Mouse (Mus musculus): ENCODE measurements around the gene Rmi2. TPM values are rescaled to one million over a fixed set of nuclear protein-coding genes. Genes with fewer than 3 reads are reported as not detected.

The Rmi2 gene
- total and polyA plus RNA-seq, 2 experiments from 2014 or later, result 0.35 to 0.76 TPM

GRCm38 (mm10) chr16:10813726-10814125 lies 21.1 kb upstream of the Rmi2 start:
- no peak overlapping the region for H3K27ac ChIP-seq (ENCODE audit: low read depth, low read length)
- 74% methylated on average over 4 of the region's 4 CpGs for WGBS
- ATAC-seq (no peak), DNase-seq (no peak)
- H3K4me3 ChIP-seq (ENCODE audit: low read depth, low read length), result no peak overlapping the region
- no peaks in the 10 kb centered on the region for H3K27me3 ChIP-seq (ENCODE audit: insufficient read depth, low read length)
- H3K9ac ChIP-seq, result no peak overlapping the region
- no peaks in the 10 kb centered on the region for H3K9me3 ChIP-seq (ENCODE audit: low read length)
- no peaks in the 10 kb centered on the region for H3K4me1 ChIP-seq (ENCODE audit: insufficient read depth)
- no peak for TF ChIP-seq CTCF (IDR thresholded peaks at IDR 0.05; ENCODE audit: low read depth)
- H3K4me2 ChIP-seq (ENCODE audit: low read depth), result no peak overlapping the region
- H3K36me3 ChIP-seq (ENCODE audit: insufficient read depth), result no peaks in the 10 kb centered on the region

- Histone ChIP-seq H3K27ac (ENCODE audit: low read depth, low read length) (no peak overlapping the region), H3K4me1 (ENCODE audit: insufficient read depth) (no peaks in the 10 kb centered on the region), H3K9ac (no peak overlapping the region), H3K27me3 (ENCODE audit: insufficient read depth, low read length) (no peaks in the 10 kb centered on the region), H3K36me3 (ENCODE audit: insufficient read depth) (no peaks in the 10 kb centered on the region), H3K4me2 (ENCODE audit: low read depth) (no peak overlapping the region), H3K4me3 (ENCODE audit: low read depth, low read length) (no peak overlapping the region), H3K9me3 (ENCODE audit: low read length) (no peaks in the 10 kb centered on the region)
- TF ChIP-seq CTCF (IDR thresholded peaks at IDR 0.05; ENCODE audit: low read depth), result no peak
- 93% methylated on average over 4 of the region's 4 CpGs for WGBS
- DNase-seq (no peak), ATAC-seq (no peak)
These were observed 20.0 kb upstream of the Rmi2 start for GRCm38 (mm10) chr16:10814864-10815263.

GRCm38 (mm10) chr16:10818579-10819135 lies 16.2 kb upstream of the Rmi2 start:
- Histone ChIP-seq H3K4me1 (ENCODE audit: insufficient read depth) (no peaks in the 10 kb centered on the region), H3K9ac (no peak overlapping the region), H3K27me3 (ENCODE audit: insufficient read depth, low read length) (no peaks in the 10 kb centered on the region), H3K36me3 (ENCODE audit: insufficient read depth) (no peaks in the 10 kb centered on the region), H3K9me3 (ENCODE audit: low read length) (no peaks in the 10 kb centered on the region), H3K27ac (ENCODE audit: low read depth, low read length) (no peak overlapping the region), H3K4me3 (ENCODE audit: low read depth, low read length) (no peak overlapping the region), H3K4me2 (ENCODE audit: low read depth) (no peak overlapping the region)
- WGBS, result 76% methylated on average over 4 of the region's 4 CpGs
- DNase-seq, result no peak
- no peak for ATAC-seq
- TF ChIP-seq CTCF (IDR thresholded peaks at IDR 0.05; ENCODE audit: low read depth), result no peak

- H3K27ac ChIP-seq (ENCODE audit: low read depth, low read length), result no peak overlapping the region
- no peaks in the 10 kb centered on the region for H3K4me1 ChIP-seq (ENCODE audit: insufficient read depth)
- H3K4me2 ChIP-seq (ENCODE audit: low read depth), result no peak overlapping the region
- H3K9me3 ChIP-seq (ENCODE audit: low read length), result no peaks in the 10 kb centered on the region
- WGBS, result 85% methylated on average over 3 of the region's 3 CpGs
- TF ChIP-seq CTCF (IDR thresholded peaks at IDR 0.05; ENCODE audit: low read depth), result no peak
- DNase-seq (no peak), ATAC-seq (no peak)
- H3K4me3 ChIP-seq (ENCODE audit: low read depth, low read length), result no peak overlapping the region
- H3K27me3 ChIP-seq (ENCODE audit: insufficient read depth, low read length), result no peaks in the 10 kb centered on the region
- no peak overlapping the region for H3K9ac ChIP-seq
- H3K36me3 ChIP-seq (ENCODE audit: insufficient read depth), result no peaks in the 10 kb centered on the region
These were observed 14.9 kb upstream of the Rmi2 start for GRCm38 (mm10) chr16:10819966-10820365.

- no peak overlapping the region for H3K27ac ChIP-seq (ENCODE audit: low read depth, low read length)
- no peaks in the 10 kb centered on the region for H3K4me1 ChIP-seq (ENCODE audit: insufficient read depth)
- no peak for ATAC-seq
- no peak for TF ChIP-seq CTCF (IDR thresholded peaks at IDR 0.05; ENCODE audit: low read depth)
- H3K27me3 ChIP-seq (ENCODE audit: insufficient read depth, low read length), result no peaks in the 10 kb centered on the region
- H3K9me3 ChIP-seq (ENCODE audit: low read length), result no peaks in the 10 kb centered on the region
- no peak overlapping the region for H3K4me3 ChIP-seq (ENCODE audit: low read depth, low read length)
- DNase-seq, result no peak
- H3K4me2 ChIP-seq (ENCODE audit: low read depth), result no peak overlapping the region
- H3K9ac ChIP-seq, result no peak overlapping the region
- no peaks in the 10 kb centered on the region for H3K36me3 ChIP-seq (ENCODE audit: insufficient read depth)
- WGBS, result 82% methylated on average over 4 of the region's 4 CpGs
These were observed 13.5 kb upstream of the Rmi2 start for GRCm38 (mm10) chr16:10821387-10821786.

- ATAC-seq, result no peak
- Histone ChIP-seq H3K9me3 (ENCODE audit: low read length) (no peaks in the 10 kb centered on the region), H3K27me3 (ENCODE audit: insufficient read depth, low read length) (no peaks in the 10 kb centered on the region), H3K4me3 (ENCODE audit: low read depth, low read length) (no peak overlapping the region), H3K4me1 (ENCODE audit: insufficient read depth) (no peaks in the 10 kb centered on the region), H3K4me2 (ENCODE audit: low read depth) (no peak overlapping the region), H3K27ac (ENCODE audit: low read depth, low read length) (no peak overlapping the region), H3K9ac (no peak overlapping the region), H3K36me3 (ENCODE audit: insufficient read depth) (no peaks in the 10 kb centered on the region)
- TF ChIP-seq CTCF (IDR thresholded peaks at IDR 0.05; ENCODE audit: low read depth), result no peak
- 95% methylated on average over 1 of the region's 1 CpGs for WGBS
- no peak for DNase-seq
These were observed 10.3 kb upstream of the Rmi2 start for GRCm38 (mm10) chr16:10824536-10824935.

GRCm38 (mm10) chr16:10825840-10826239 lies 9.0 kb upstream of the Rmi2 start:
- 91% methylated on average over 4 of the region's 4 CpGs for WGBS
- Histone ChIP-seq H3K9ac (no peak overlapping the region), H3K27me3 (ENCODE audit: insufficient read depth, low read length) (no peaks in the 10 kb centered on the region), H3K9me3 (ENCODE audit: low read length) (no peaks in the 10 kb centered on the region), H3K4me1 (ENCODE audit: insufficient read depth) (no peaks in the 10 kb centered on the region), H3K4me3 (ENCODE audit: low read depth, low read length) (no peak overlapping the region), H3K27ac (ENCODE audit: low read depth, low read length) (no peak overlapping the region), H3K36me3 (ENCODE audit: insufficient read depth) (no peaks in the 10 kb centered on the region), H3K4me2 (ENCODE audit: low read depth) (no peak overlapping the region)
- no peak for DNase-seq
- ATAC-seq, result no peak
- no peak for TF ChIP-seq CTCF (IDR thresholded peaks at IDR 0.05; ENCODE audit: low read depth)

Data from forebrain, postnatal 0 days (tissue).